Mouse (Mus musculus): Measurements from ENCODE around the gene Igf1.

Igf1 gene

GRCm38 (mm10) chr10:87858013-87858806, at the start of gene Igf1:
Gene Igf1 (plus strand): TSS chr10:87858265.
- DNase-seq, result no peak

- DNase-seq, result peak in 1 of 2 experiments; percentile 4
Observed at GRCm38 (mm10) chr10:87812157-87813072, 45.6 kb upstream of the Igf1 start.

- peak; percentile 51 to 52 for DNase-seq
Observed at GRCm38 (mm10) chr10:87813073-87813590, 44.9 kb upstream of the Igf1 start.

GRCm38 (mm10) chr10:87816861-87817260, 41.2 kb upstream of the Igf1 start:
- no peak for DNase-seq

GRCm38 (mm10) chr10:87817786-87818185, 40.3 kb upstream of the Igf1 start:
- DNase-seq, result no peak

GRCm38 (mm10) chr10:87821906-87822305, 36.2 kb upstream of the Igf1 start:
- no peak for DNase-seq

GRCm38 (mm10) chr10:87830012-87830411, 28.1 kb upstream of the Igf1 start:
- no peak for DNase-seq

- no peak for DNase-seq
Observed at GRCm38 (mm10) chr10:87830639-87831038, 27.4 kb upstream of the Igf1 start.

- no peak for DNase-seq
Observed at GRCm38 (mm10) chr10:87832101-87832500, 26.0 kb upstream of the Igf1 start.

GRCm38 (mm10) chr10:87839454-87839853, 18.6 kb upstream of the Igf1 start:
- DNase-seq, result no peak

- DNase-seq, result no peak
Observed at GRCm38 (mm10) chr10:87842501-87842900, 15.6 kb upstream of the Igf1 start.

- no peak for DNase-seq
Observed at GRCm38 (mm10) chr10:87844917-87845552, 13.0 kb upstream of the Igf1 start.

GRCm38 (mm10) chr10:87847882-87848281, 10.2 kb upstream of the Igf1 start:
- DNase-seq, result no peak

GRCm38 (mm10) chr10:87848419-87848818, 9.6 kb upstream of the Igf1 start:
- peak; percentile 29 to 39 for DNase-seq

- no peak for DNase-seq
Observed at GRCm38 (mm10) chr10:87851492-87851891, 6.6 kb upstream of the Igf1 start.

- peak; percentile 78 to 80 for DNase-seq
Observed at GRCm38 (mm10) chr10:87854408-87854807, 3.7 kb upstream of the Igf1 start.

- DNase-seq, result no peak
Observed at GRCm38 (mm10) chr10:87855423-87856122, 2.5 kb upstream of the Igf1 start.

- peak in 1 of 2 experiments; percentile 6 for DNase-seq
Observed at GRCm38 (mm10) chr10:87857215-87857955, 680 bp upstream of the Igf1 start.

GRCm38 (mm10) chr10:87858939-87859338, 874 bp downstream of the Igf1 start:
- DNase-seq, result no peak

- no peak for DNase-seq
Observed at GRCm38 (mm10) chr10:87859453-87859852, 1.4 kb downstream of the Igf1 start.

Measured in cerebellum, postnatal 10 days (tissue).